Mouse (Mus musculus): ENCODE results near the gene Eya2. TPM values are rescaled to one million over a fixed set of nuclear protein-coding genes. Genes with fewer than 3 reads are reported as not detected.
A peak's percentile ranks its signal among the peaks of the same experiment; 100 is the strongest.

Eya2 gene
- total RNA-seq, 2 experiments from 2014 or later = 1.3 to 1.9 TPM

DNA sequence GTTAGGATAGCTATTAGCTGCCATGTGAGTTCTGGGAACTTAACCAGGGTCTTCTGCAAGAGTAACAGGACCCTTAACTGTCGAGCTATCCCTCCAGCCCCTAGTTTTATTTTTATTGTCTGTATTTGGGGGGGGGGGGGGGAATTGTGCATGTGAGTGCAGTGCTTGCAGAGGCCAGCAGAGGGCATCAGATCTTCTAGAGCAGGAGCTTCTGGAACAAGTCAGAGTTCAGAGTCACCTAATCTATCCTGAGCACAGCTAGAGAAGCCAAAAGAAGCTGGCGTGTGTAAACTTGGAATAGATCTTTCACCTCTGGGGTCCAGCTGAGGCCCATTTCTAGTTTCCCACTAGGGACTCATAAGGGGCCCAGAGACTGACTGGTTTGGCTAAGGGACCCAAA is 1.1 kb upstream of the Eya2 start:
- no peak for DNase-seq

- DNase-seq = no peak
Observed at GRCm38 (mm10) chr2:165595676-165596070, 841 bp downstream of the Eya2 start.

DNA sequence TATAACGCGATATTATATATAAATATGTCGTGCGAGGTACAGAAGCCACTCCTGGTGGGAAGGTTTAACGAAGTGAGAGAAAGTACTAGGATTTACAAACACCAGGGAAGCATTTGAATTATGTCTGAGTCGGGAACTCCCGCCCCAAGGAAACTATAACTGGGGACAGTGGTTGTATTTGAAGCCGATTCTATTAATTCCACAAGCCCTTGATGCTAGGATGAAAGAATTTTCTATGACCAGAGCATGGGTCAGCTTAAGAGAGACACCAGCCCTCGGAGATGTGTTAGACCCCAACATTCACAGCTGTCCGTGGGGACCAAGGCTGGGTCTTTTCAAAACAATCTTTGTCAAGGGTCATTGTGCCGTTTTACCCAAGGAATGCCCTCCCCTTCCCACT is 1.3 kb downstream of the Eya2 start:
- DNase-seq = no peak

- no peak for DNase-seq
Observed at GRCm38 (mm10) chr2:165597536-165597935, 2.7 kb downstream of the Eya2 start.

- no peak for DNase-seq
Observed at GRCm38 (mm10) chr2:165598139-165598538, 3.3 kb downstream of the Eya2 start.

DNA sequence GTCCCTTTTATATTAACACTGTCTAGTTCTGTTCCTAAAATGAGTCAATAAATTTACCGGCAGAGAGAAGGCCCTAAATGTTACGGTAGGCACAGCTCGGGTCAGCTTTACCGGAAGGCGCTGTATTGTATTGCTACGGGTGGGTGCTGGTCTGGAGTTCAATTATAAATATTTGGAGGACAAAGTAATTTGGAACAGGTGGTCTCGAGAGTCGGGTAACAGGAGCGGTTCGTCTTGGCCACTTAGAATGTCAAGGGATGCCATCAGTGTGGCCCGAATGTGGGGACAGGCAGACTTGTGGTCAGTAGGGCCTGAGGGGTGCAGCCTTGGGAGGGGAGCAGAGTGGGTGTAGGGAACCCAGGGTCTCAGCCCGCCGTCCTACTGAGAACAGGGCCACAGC is 4.7 kb downstream of the Eya2 start:
- DNase-seq = no peak

GRCm38 (mm10) chr2:165600926-165601325 is 6.1 kb downstream of the Eya2 start:
- DNase-seq = no peak

DNA sequence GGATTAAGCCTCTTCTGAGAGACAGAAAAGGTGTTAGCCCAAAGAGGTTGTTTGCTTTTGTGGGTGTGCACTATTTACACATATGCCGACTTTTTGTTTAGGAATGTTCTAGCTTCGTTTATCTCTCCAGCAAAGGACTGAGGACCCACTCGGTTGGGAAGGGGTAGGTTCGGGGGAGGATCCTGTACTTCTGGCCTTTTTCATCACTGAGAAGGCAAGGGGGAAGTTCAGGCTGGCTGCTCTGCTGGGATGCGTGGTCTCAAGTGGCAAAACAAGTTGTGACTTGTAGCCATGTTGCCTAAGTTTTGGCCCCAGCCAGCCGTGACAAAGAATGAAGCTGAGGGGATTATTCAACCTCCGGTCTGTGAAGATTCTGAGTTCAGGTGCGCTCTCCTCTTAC is 6.8 kb downstream of the Eya2 start:
- DNase-seq = no peak

DNA sequence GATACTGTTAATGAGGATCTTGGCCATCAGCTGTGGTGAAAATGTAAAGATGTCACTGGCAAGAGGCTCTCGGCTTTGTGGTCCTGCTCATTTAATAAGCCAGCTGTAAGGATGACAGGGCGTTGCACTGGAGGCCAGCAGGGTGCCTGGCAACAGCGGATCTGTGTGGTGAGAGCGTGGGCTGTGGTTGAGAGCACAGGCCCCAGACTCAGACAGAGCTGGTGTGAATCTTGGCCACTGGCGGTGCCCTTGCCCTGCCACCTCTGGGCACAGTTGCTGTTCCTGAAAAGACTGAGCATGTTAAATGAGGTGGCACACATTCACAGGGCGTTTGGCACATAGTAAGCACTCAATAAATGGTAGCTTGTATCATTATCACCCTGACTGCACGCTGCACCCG is 8.9 kb downstream of the Eya2 start:
- no peak for DNase-seq

- peak; percentile 13 to 21 for DNase-seq
Observed at GRCm38 (mm10) chr2:165611551-165612253, 16.9 kb downstream of the Eya2 start.

DNA sequence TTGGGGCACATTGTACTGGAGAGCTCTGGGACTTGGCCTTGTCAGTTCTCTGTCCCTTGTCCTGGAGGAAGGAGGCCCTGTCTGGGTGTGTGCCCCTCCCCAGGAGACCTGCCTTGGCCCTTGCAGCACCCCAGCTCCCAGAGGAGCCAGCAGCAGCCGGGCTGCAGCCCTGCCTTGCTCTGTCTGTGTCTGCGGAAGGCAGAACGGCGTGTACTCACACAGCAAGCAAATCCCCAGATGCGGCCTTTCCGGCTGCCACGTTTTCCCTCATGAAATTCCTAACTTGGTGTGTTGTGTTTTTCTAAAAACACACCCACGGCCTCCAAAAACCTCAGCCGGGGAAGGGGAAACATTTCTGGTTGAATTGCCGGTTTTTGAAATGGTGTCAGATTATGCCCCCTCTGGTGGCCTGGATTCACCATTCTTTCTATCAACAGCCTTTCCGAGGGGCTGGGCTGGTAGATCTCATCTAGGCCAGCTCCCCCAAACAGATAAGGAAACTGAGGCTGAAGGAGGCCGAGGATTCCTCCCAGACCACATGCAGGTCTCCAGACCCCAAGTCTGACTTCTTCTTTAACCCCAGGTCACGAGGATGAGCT is 19.0 kb downstream of the Eya2 start:
- peak; percentile 65 to 89 for DNase-seq

- DNase-seq = no peak
Observed at GRCm38 (mm10) chr2:165621488-165621887, 26.7 kb downstream of the Eya2 start.

DNA sequence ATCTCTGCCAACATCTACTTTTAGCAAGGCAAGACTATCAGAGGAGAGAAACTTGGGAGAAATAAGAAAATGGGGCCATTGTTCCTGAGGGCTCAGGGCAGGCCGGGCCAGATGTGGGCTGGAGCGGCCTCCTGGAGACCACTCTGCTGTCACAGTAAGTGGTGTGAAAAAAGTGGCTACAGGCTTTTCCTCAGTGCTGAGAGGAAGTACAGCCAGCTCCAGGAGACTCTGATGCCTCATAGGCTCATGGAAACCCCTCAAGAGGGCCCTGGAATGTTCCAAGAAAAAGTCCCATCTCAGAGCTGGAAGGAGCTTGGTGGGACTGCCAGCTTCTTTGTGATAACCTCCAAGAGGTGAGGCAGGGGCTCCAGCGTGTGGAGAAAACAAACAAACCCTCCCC is 27.8 kb downstream of the Eya2 start:
- DNase-seq = no peak

GRCm38 (mm10) chr2:165626826-165627225 is 32.0 kb downstream of the Eya2 start:
- DNase-seq = no peak

DNA sequence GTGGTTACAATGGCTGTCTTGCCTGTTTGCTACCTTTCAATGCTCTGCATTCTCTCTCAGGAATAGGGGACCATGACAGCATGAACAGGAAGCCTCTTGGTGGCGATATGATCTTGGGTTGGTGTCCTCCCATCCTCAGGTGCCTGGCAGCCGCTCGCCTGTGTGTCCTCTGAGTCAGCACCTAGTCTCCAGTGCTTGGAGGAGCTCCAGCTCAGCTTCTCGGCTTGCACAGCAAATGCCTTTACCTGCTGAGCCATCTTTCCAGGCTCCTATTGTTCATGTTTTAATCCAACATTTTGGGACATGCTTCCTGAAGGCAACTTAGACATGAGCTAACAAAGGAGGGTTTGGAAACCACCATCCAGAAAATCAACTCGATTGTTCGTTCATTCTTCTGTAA is 33.1 kb downstream of the Eya2 start:
- no peak for DNase-seq

- DNase-seq = no peak
Observed at GRCm38 (mm10) chr2:165629900-165630299, 35.1 kb downstream of the Eya2 start.

DNA sequence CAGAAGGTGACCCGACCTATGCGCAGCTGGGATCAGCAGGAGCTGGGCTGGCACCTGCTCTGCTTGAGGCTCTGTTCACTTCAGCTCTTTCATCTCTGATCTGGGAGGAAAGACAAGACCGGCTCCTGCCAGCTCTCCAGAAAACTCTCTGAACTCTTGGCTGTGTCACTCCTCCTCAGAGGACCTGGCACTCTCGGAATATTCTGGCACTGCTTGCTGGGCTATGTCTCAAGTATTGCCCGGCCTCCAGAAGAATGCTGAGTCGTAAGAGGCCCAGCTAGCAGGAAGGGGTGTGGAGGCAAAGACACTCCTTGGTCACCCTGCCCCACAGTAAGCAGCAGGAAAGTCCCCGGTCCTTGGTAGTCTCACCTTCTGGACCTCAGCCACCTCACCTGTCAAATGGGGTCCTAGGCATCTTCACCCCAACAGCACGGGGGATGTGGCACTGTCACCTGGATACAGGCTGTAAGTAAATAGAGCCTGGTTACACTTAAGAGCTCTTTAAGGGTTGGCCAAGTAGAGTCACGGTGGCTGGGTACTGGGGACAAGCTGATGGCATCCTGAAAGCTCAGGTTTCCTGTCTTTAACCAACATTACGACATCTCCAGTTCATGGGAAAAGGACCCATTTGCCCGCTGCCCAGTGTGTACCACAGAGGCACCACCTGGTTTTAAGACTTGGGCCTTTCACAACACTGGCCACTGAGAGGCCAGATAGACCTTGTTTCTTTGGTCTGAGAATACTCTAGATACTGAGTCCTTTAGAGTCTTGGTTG is 38.4 kb downstream of the Eya2 start:
- DNase-seq = no peak

DNA sequence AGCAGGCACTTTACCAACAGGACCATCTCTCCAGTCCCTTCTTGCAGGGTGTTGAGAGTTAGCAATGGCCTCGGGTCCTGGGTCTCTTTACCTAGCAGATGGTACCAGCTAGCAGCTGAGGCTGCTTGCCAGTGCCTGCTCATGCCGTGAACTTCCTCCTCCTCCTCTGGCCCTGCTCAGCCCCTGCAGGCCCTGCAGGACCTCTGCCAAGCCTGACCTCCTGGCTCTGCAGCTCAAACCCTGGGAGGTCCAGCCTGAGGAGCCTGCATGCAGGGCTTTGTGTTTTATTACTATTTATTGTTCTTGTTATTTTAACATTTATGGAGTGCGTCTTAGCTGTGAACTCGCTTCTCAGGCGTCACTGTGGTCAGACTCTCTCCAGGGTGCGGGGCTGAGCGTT is 39.6 kb downstream of the Eya2 start:
- DNase-seq = no peak

- no peak for DNase-seq
Observed at GRCm38 (mm10) chr2:165639075-165639755, 44.4 kb downstream of the Eya2 start.

GRCm38 (mm10) chr2:165641909-165642505 is 47.2 kb downstream of the Eya2 start:
- no peak for DNase-seq

DNA sequence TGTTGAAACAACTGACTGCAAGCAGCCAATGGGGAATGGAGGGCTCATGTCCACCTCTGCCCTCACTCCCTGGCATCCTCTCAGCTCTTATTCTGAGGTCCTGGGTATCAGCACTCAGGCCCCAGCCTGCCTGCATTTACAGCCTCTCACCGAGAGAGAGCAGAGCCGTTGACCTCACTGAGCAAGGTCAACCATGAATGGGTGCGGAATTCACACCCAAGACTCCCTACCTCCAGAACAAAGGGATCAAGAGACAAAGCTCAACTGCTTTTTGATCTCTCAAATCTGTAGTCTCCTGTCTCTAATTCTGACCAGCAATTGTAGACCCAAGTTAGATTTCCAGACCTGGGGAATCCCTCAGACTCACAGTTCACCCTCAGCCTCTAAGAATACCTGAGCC is 48.8 kb downstream of the Eya2 start:
- DNase-seq = no peak

DNA sequence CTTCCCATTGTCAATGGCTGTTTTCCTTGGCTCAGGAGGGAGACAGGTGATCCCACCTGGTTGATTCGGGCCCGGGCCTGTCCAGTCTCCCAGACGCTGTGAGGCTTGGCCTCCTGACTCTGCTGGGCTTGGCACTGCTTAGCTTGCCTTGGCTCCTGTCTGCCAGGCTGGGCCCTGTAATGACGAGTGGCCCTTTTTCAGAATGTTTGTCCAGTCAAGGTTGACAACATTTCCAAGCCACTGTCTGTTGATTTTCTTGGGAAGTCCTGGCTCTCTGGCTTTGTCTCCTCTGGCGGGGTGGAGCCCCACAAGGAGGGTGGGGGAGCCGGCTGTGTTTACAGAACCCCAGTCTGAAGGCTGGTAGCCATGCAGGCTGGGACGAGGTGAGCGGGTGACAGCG is 49.2 kb downstream of the Eya2 start:
- DNase-seq = no peak

GRCm38 (mm10) chr2:165651031-165651430 is 56.2 kb downstream of the Eya2 start:
- no peak for DNase-seq
